Mouse (Mus musculus): ENCODE data around the gene Rabif. TPM values are rescaled to one million over a fixed set of nuclear protein-coding genes. Genes with fewer than 3 reads are reported as not detected.

Gene Rabif
- polyA plus RNA-seq, 1 experiment from 2014 or later = 43.6 TPM

Other genes starting within 250 kb of the Rabif start
- gene Myog, start 204.7 kb upstream of the Rabif start, polyA plus RNA-seq (2015; fragmentation: Nextera tagmentation; extraction: Ambion mirVana) = 13.1 and 19.9 TPM in 2 replicates
- gene Ppfia4, start 161.7 kb upstream of the Rabif start, polyA plus RNA-seq (2015; fragmentation: Nextera tagmentation; extraction: Ambion mirVana) = 2.9 and 3.0 TPM in 2 replicates
- gene Tmem183a, start 132.7 kb upstream of the Rabif start, polyA plus RNA-seq (2015; fragmentation: Nextera tagmentation; extraction: Ambion mirVana) = 79.0 and 80.9 TPM in 2 replicates
- 0.09 TPM in 1 of 2 replicates, not detected in the other for gene 4933406M09Rik, start 108.7 kb upstream of the Rabif start, polyA plus RNA-seq (2015; fragmentation: Nextera tagmentation; extraction: Ambion mirVana)
- gene Cyb5r1, start 89.1 kb upstream of the Rabif start, polyA plus RNA-seq (2015; fragmentation: Nextera tagmentation; extraction: Ambion mirVana) = 35.6 and 38.1 TPM in 2 replicates
- gene Adipor1, start 79.3 kb upstream of the Rabif start, polyA plus RNA-seq (2015; fragmentation: Nextera tagmentation; extraction: Ambion mirVana) = 88.0 and 91.1 TPM in 2 replicates
- 31.3 and 32.6 TPM in 2 replicates for gene Klhl12, start 39.1 kb upstream of the Rabif start, polyA plus RNA-seq (2015; fragmentation: Nextera tagmentation; extraction: Ambion mirVana)
- not detected in 2 replicates for gene Mgat4e, start 55.0 kb downstream of the Rabif start, polyA plus RNA-seq (2015; fragmentation: Nextera tagmentation; extraction: Ambion mirVana)
- 54.2 and 56.2 TPM in 2 replicates for gene Kdm5b, start 65.5 kb downstream of the Rabif start, polyA plus RNA-seq (2015; fragmentation: Nextera tagmentation; extraction: Ambion mirVana)
- 0.78 and 1.5 TPM in 2 replicates for gene Syt2, start 152.0 kb downstream of the Rabif start, polyA plus RNA-seq (2015; fragmentation: Nextera tagmentation; extraction: Ambion mirVana)

Measured in kidney, embryonic 15.5 days (tissue).